Mouse (Mus musculus) MEL (cell line): Measurements from ENCODE around the gene Kifc1. TPM values are rescaled to one million over a fixed set of nuclear protein-coding genes. Genes with fewer than 3 reads are reported as not detected.

ENCODE experiments used
- DNase-seq: peaks from one replicate; pipeline ENCODE4 v3.0.0; 2011; ENCODE audit warnings: low read depth, low spot score
- H3K27ac ChIP-seq: 2 replicates; pipeline ENCODE4 v1.5.1; 2012; ENCODE audit warnings: low read depth, mild to moderate bottlenecking, control low read depth, low read length, moderate library complexity; ENCODE audit not compliant: control insufficient read depth
- H3K27me3 ChIP-seq, 2 experiments: fragments of 150-350 bp in 1 of 2; sonication (generic) in 1 of 2; 2 replicates each; pipeline ENCODE4 v1.6.1; 2012; ENCODE audit warnings: low read length in 2 of 2, mild to moderate bottlenecking in 2 of 2, improper control_type of control experiment in 1 of 2, moderate library complexity in 1 of 2; ENCODE audit not compliant: insufficient read depth in 2 of 2, control insufficient read depth in 1 of 2
- H3K36me3 ChIP-seq, 2 experiments: 2 replicates each; pipeline ENCODE4 v1.6.1; 2012 to 2014; ENCODE audit warnings: low read length in 2 of 2, improper control_type of control experiment in 1 of 2, inconsistent platforms in 1 of 2, mild to moderate bottlenecking in 1 of 2; ENCODE audit not compliant: insufficient read depth in 2 of 2, control insufficient read depth in 1 of 2
- H3K4me1 ChIP-seq, 2 experiments: fragments of 150-350 bp in 1 of 2; sonication (generic) in 1 of 2; 2 replicates each; pipeline ENCODE4 v1.6.1; 2012; ENCODE audit warnings: low read length in 2 of 2, improper control_type of control experiment in 1 of 2, mild to moderate bottlenecking in 1 of 2; ENCODE audit not compliant: insufficient read depth in 2 of 2, control insufficient read depth in 1 of 2
- H3K4me3 ChIP-seq, 2 experiments: fragments of 150-350 bp in 1 of 2; sonication (generic) in 1 of 2; 2 replicates each; pipeline ENCODE4 v1.5.1; 2012; ENCODE audit warnings: low read depth in 2 of 2, low read length in 2 of 2, mild to moderate bottlenecking in 2 of 2, moderate library complexity in 2 of 2, control low read depth in 1 of 2, improper control_type of control experiment in 1 of 2; ENCODE audit not compliant: control insufficient read depth in 1 of 2, insufficient read depth in 1 of 2
- H3K79me2 ChIP-seq: 2 replicates; pipeline ENCODE4 v1.6.1; 2012; ENCODE audit warnings: mild to moderate bottlenecking, low read length, moderate library complexity; ENCODE audit not compliant: control insufficient read depth, poor library complexity, insufficient read depth
- H3K9ac ChIP-seq: 2 replicates; pipeline ENCODE4 v1.6.1; 2012; ENCODE audit warnings: low read depth, mild to moderate bottlenecking, control low read depth, low read length, moderate library complexity; ENCODE audit not compliant: control insufficient read depth, poor library complexity, severe bottlenecking
- H3K9me3 ChIP-seq: fragments of 150-350 bp; sonication (generic); replicated peaks from 2 replicates; pipeline ENCODE4 v1.6.1; 2012; ENCODE audit warnings: mild to moderate bottlenecking, low read length, improper control_type of control experiment, moderate library complexity; ENCODE audit not compliant: insufficient read depth
- BHLHE40 ChIP-seq: IDR thresholded peaks from 2 replicates; pipeline ENCODE4 v1.6.1; 2012; ENCODE audit warnings: low read depth, mild to moderate bottlenecking, inconsistent platforms, low read length, improper control_type of control experiment, borderline replicate concordance
- CHD2 ChIP-seq: IDR thresholded peaks from 2 replicates; pipeline ENCODE4 v1.6.1; 2011; ENCODE audit warnings: low read length, improper control_type of control experiment
- E2F4 ChIP-seq: IDR thresholded peaks from 2 replicates; pipeline ENCODE4 v1.6.1; 2011; ENCODE audit warnings: low read depth, low read length, improper control_type of control experiment, borderline replicate concordance
- ELF1 ChIP-seq: IDR thresholded peaks from 2 replicates; pipeline ENCODE4 v1.6.1; 2014; ENCODE audit warnings: low read depth, mild to moderate bottlenecking, inconsistent platforms, low read length, improper control_type of control experiment, moderate library complexity
- EP300 ChIP-seq, 2 experiments: IDR thresholded peaks; 2 replicates each; pipeline ENCODE4 v1.6.1; 2011; ENCODE audit warnings: improper control_type of control experiment in 2 of 2, low read length in 2 of 2, low read depth in 1 of 2, mild to moderate bottlenecking in 1 of 2
- ETS1 ChIP-seq: IDR thresholded peaks from 2 replicates; pipeline ENCODE4 v1.6.1; 2012; ENCODE audit warnings: low read depth, mild to moderate bottlenecking, inconsistent platforms, low read length, improper control_type of control experiment, moderate library complexity
- GABPA ChIP-seq: IDR thresholded peaks from 2 replicates; pipeline ENCODE4 v1.6.1; 2012; ENCODE audit warnings: low read depth, mild to moderate bottlenecking, inconsistent platforms, low read length, improper control_type of control experiment, moderate library complexity
- GATA1 ChIP-seq: IDR thresholded peaks from 2 replicates; pipeline ENCODE4 v1.6.1; 2011; ENCODE audit warnings: low read depth, low read length, improper control_type of control experiment
- HCFC1 ChIP-seq: IDR thresholded peaks from 2 replicates; pipeline ENCODE4 v1.6.1; 2012; ENCODE audit warnings: low read depth, mild to moderate bottlenecking, inconsistent platforms, low read length, improper control_type of control experiment, moderate library complexity
- JUND ChIP-seq: IDR thresholded peaks from 2 replicates; pipeline ENCODE4 v1.6.1; 2011; ENCODE audit warnings: low read depth, mild to moderate bottlenecking, improper control_type of control experiment, low read length
- MAX ChIP-seq: IDR thresholded peaks from 2 replicates; pipeline ENCODE4 v1.6.1; 2011; ENCODE audit warnings: low read length, improper control_type of control experiment
- MAZ ChIP-seq: IDR thresholded peaks from 2 replicates; pipeline ENCODE4 v1.6.1; 2012; ENCODE audit warnings: low read depth, mild to moderate bottlenecking, inconsistent platforms, low read length, improper control_type of control experiment
- MEF2A ChIP-seq: IDR thresholded peaks from 2 replicates; pipeline ENCODE4 v1.6.1; 2014; ENCODE audit warnings: low read depth, mild to moderate bottlenecking, inconsistent platforms, low read length, improper control_type of control experiment; ENCODE audit not compliant: poor library complexity, insufficient replicate concordance, severe bottlenecking; ENCODE audit errors: extremely low read depth
- MXI1 ChIP-seq: IDR thresholded peaks from 2 replicates; pipeline ENCODE4 v1.6.1; 2011; ENCODE audit warnings: mild to moderate bottlenecking, low read depth, low read length, improper control_type of control experiment
- MYB ChIP-seq: IDR thresholded peaks from 2 replicates; pipeline ENCODE4 v1.6.1; 2011; ENCODE audit warnings: mild to moderate bottlenecking, low read depth, low read length, improper control_type of control experiment
- MYC ChIP-seq: IDR thresholded peaks from 2 replicates; pipeline ENCODE4 v1.6.1; 2011; ENCODE audit warnings: low read depth, mild to moderate bottlenecking, low read length, improper control_type of control experiment, moderate library complexity
- NELFE ChIP-seq: IDR thresholded peaks from 2 replicates; pipeline ENCODE4 v1.6.1; 2011; ENCODE audit warnings: low read depth, low read length, improper control_type of control experiment
- POLR2AphosphoS5 ChIP-seq: IDR thresholded peaks from 2 replicates; pipeline ENCODE4 v1.6.1; 2012; ENCODE audit warnings: low read depth, borderline replicate concordance, mild to moderate bottlenecking, inconsistent platforms, low read length, moderate library complexity, mixed read lengths
- RAD21 ChIP-seq: IDR thresholded peaks from 2 replicates; pipeline ENCODE4 v1.6.1; 2011; ENCODE audit warnings: mild to moderate bottlenecking, low read depth, low read length, improper control_type of control experiment
- RCOR1 ChIP-seq: IDR thresholded peaks from 2 replicates; pipeline ENCODE4 v1.6.1; 2012; ENCODE audit warnings: low read depth, mild to moderate bottlenecking, inconsistent platforms, low read length, improper control_type of control experiment
- SIN3A ChIP-seq: IDR thresholded peaks from 2 replicates; pipeline ENCODE4 v1.6.1; 2012; ENCODE audit warnings: low read length, improper control_type of control experiment, inconsistent platforms
- SMC3 ChIP-seq: IDR thresholded peaks from 2 replicates; pipeline ENCODE4 v1.6.1; 2011; ENCODE audit warnings: low read depth, low read length, improper control_type of control experiment
- TBP ChIP-seq: IDR thresholded peaks from 2 replicates; pipeline ENCODE4 v1.8.0; 2011; ENCODE audit warnings: low read depth, low read length, improper control_type of control experiment
- TCF12 ChIP-seq: IDR thresholded peaks from 2 replicates; pipeline ENCODE4 v1.6.1; 2014; ENCODE audit warnings: low read depth, mild to moderate bottlenecking, inconsistent platforms, low read length, improper control_type of control experiment, moderate library complexity
- USF1 ChIP-seq: IDR thresholded peaks from 2 replicates; pipeline ENCODE4 v1.6.1; 2014; ENCODE audit warnings: low read depth, mild to moderate bottlenecking, inconsistent platforms, low read length, improper control_type of control experiment, moderate library complexity
- ZC3H11A ChIP-seq: IDR thresholded peaks from 2 replicates; pipeline ENCODE4 v1.6.1; 2012; ENCODE audit warnings: low read depth, mild to moderate bottlenecking, inconsistent platforms, low read length, improper control_type of control experiment
- ZKSCAN1 ChIP-seq: IDR thresholded peaks from 2 replicates; pipeline ENCODE4 v1.6.1; 2012; ENCODE audit warnings: low read depth, mild to moderate bottlenecking, inconsistent platforms, low read length, improper control_type of control experiment, moderate library complexity
- ZMIZ1 ChIP-seq: IDR thresholded peaks from 2 replicates; pipeline ENCODE4 v1.6.1; 2012; ENCODE audit warnings: low read depth, mild to moderate bottlenecking, inconsistent platforms, low read length, improper control_type of control experiment, moderate library complexity
- ZNF384 ChIP-seq: IDR thresholded peaks from 2 replicates; pipeline ENCODE4 v1.6.1; 2012; ENCODE audit warnings: low read depth, mild to moderate bottlenecking, inconsistent platforms, low read length, improper control_type of control experiment
- polyA plus RNA-seq, 2 experiments: library from polyadenylated mRNA; stranded (reverse) in 1 of 2; unstranded in 1 of 2; fragments of >175 nt in 1 of 2; fragments of >200 nt in 1 of 2; gene quantifications; 2 replicates each; pipeline versions ENCODE4 v1.2.1 to v1.2.4; 2012; ENCODE audit warnings: low replicate concordance in 2 of 2, low read depth in 1 of 2; ENCODE audit not compliant: insufficient read length in 2 of 2, insufficient read depth in 1 of 2, missing spikeins in 1 of 2
- total RNA-seq: library from RNA; depleted of rRNA; stranded (reverse); fragments of 300-350 nt; gene quantifications from 2 replicates; pipeline ENCODE4 v1.2.3, GENCODE M21; 2012

Gene Kifc1
- total and polyA plus RNA-seq, 3 experiments = 17.1 to 53.5 TPM; not detected in 1

- TF ChIP-seq TCF12 (no peak), SMC3 (no peak), BHLHE40 (no peak), CHD2 (no peak), MYB (no peak), USF1 (no peak), MEF2A (no peak), MAX (no peak), MYC (no peak), NELFE (no peak), POLR2AphosphoS5 (no peak), MAZ (0 out of 2 replicates have a peak, but pooled peaks have one; percentile 21), GATA1 (0 out of 2 replicates have a peak, but pooled peaks have one; percentile 9), ZC3H11A (no peak), ETS1 (peak; percentile 24; the same call in 1 of the 2 replicates), E2F4 (no peak), ELF1 (no peak), ZMIZ1 (no peak), GABPA (no peak)
- TF ChIP-seq, all 39 proteins: peak for 5
Observed at GRCm38 (mm10) chr17:33902491-33902890, 12.0 kb upstream of the Kifc1 start (continued).

DNA sequence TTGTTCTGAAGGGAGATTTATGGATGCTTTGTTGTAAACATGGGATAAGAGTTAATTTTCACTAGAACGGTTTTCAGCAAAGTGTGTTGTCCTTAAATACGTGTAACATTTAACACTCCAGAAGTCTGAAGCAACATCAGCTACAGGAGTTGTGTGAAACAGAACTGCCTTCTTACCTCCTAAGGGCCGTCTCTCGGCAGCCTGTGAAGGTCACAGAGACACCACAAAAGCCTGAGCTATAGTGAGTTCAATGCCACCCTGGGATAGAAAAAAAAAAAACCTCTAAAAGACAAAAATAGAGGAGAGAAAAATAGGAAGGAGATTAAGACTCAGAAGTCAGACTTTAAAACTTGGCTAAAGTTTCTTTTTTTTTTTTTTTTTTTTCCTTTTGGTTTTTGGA lies 11.6 kb upstream of the Kifc1 start:
- H3K4me1 ChIP-seq = peaks cover 21 to 47% of the 10 kb centered on the region in 2 experiments
- peak overlapping the region; percentile 55 for H3K27ac ChIP-seq
- peak overlapping the region; percentile 17; the same call in 1 of the 2 replicates for H3K9ac ChIP-seq

More for the DNA sequence above, 11.6 kb upstream of the Kifc1 start:
- peak overlapping the region in 1 of 2 experiments; percentile 45; a peak in 2 of 4 replicates for H3K4me3 ChIP-seq
- H3K27me3 ChIP-seq = no peaks in the 10 kb centered on the region
- no peaks in the 10 kb centered on the region for H3K9me3 ChIP-seq
- H3K36me3 ChIP-seq = peaks cover 0 to 30% of the 10 kb centered on the region in 2 experiments; a peak in 2 of 4 replicates
- H3K79me2 ChIP-seq = no peaks in the 10 kb centered on the region
- TF ChIP-seq ZKSCAN1 = no peak
- TF ChIP-seq MAX = no peak
- TF ChIP-seq EP300 (IDR thresholded peaks at IDR 0.05; ENCODE audit: low read depth in 1 of 2, low read length in 2 of 2) = 0 out of 4 replicates have a peak, but pooled peaks of 1 of the 2 experiments have one; percentile 27
- no peak for TF ChIP-seq TBP
- TF ChIP-seq TCF12 = 0 out of 2 replicates have a peak, but pooled peaks have one; percentile 13
- no peak for TF ChIP-seq CHD2
- no peak for TF ChIP-seq MYB
- peak; percentile 67 for TF ChIP-seq ZNF384
- no peak for TF ChIP-seq RCOR1
- TF ChIP-seq RAD21 = no peak
- TF ChIP-seq ELF1 = no peak
- no peak for TF ChIP-seq JUND
- 0 out of 2 replicates have a peak, but pooled peaks have one; percentile 28 for TF ChIP-seq SIN3A
- TF ChIP-seq MXI1 = no peak
- no peak for TF ChIP-seq HCFC1
- TF ChIP-seq E2F4 = no peak
- no peak for DNase-seq
